Mouse (Mus musculus) kidney, adult 18-20 months (tissue): ENCODE data around the gene Trim67.
"Not testable (repeated sequence)": the region's sequence is repeated elsewhere in the genome, so short reads cannot be mapped to it uniquely, and the experiment has no call there.

Experiments used
- DNase-seq: peaks from one replicate; pipeline ENCODE4 v3.0.0; 2021

Trim67 gene

GRCm38 (mm10) chr8:124836273-124836672 is 43.4 kb downstream of the Trim67 start:
- no peak for DNase-seq

- no peak for DNase-seq
Observed at GRCm38 (mm10) chr8:124836907-124837306, 44.0 kb downstream of the Trim67 start.

GRCm38 (mm10) chr8:124837956-124838355 is 45.1 kb downstream of the Trim67 start:
- no peak for DNase-seq

- DNase-seq, result no peak
Observed at GRCm38 (mm10) chr8:124839371-124839770, 46.5 kb downstream of the Trim67 start.

GRCm38 (mm10) chr8:124840900-124841299 is 48.0 kb downstream of the Trim67 start:
- no peak for DNase-seq

GRCm38 (mm10) chr8:124841775-124842174 is 48.9 kb downstream of the Trim67 start:
- DNase-seq, result no peak

- DNase-seq, result not testable (repeated sequence)
Observed at GRCm38 (mm10) chr8:124842929-124843328, 50.0 kb downstream of the Trim67 start.

GRCm38 (mm10) chr8:124845131-124845530 is 52.2 kb downstream of the Trim67 start:
- DNase-seq, result no peak

GRCm38 (mm10) chr8:124845573-124845972 is 52.7 kb downstream of the Trim67 start:
- no peak for DNase-seq

- no peak for DNase-seq
Observed at GRCm38 (mm10) chr8:124853511-124853910, 60.6 kb downstream of the Trim67 start.

- DNase-seq, result peak; percentile 39
Observed at GRCm38 (mm10) chr8:124859466-124859865, 66.6 kb downstream of the Trim67 start.

- no peak for DNase-seq
Observed at GRCm38 (mm10) chr8:124860188-124860587, 67.3 kb downstream of the Trim67 start.

- peak; percentile 96 for DNase-seq
Observed at GRCm38 (mm10) chr8:124862321-124863162, 69.7 kb downstream of the Trim67 start, which contains the start of the genes Gnpat and 2810004N23Rik. TSS of gene Gnpat (plus strand) at chr8:124863033. TSS of gene 2810004N23Rik (minus strand) at chr8:124863120.

- DNase-seq, result no peak
Observed at GRCm38 (mm10) chr8:124863163-124863677, 70.3 kb downstream of the Trim67 start.

- no peak for DNase-seq
Observed at GRCm38 (mm10) chr8:124863729-124864128, 70.8 kb downstream of the Trim67 start.

- no peak for DNase-seq
Observed at GRCm38 (mm10) chr8:124866669-124867068, 73.8 kb downstream of the Trim67 start.

GRCm38 (mm10) chr8:124867126-124867525 is 74.2 kb downstream of the Trim67 start:
- no peak for DNase-seq

- no peak for DNase-seq
Observed at GRCm38 (mm10) chr8:124869708-124870107, 76.8 kb downstream of the Trim67 start.

- DNase-seq, result no peak
Observed at GRCm38 (mm10) chr8:124871474-124871873, 78.6 kb downstream of the Trim67 start.

GRCm38 (mm10) chr8:124872081-124872480 is 79.2 kb downstream of the Trim67 start:
- DNase-seq, result no peak

GRCm38 (mm10) chr8:124872690-124873089 is 79.8 kb downstream of the Trim67 start:
- no peak for DNase-seq

- DNase-seq, result no peak
Observed at GRCm38 (mm10) chr8:124878141-124878540, 85.2 kb downstream of the Trim67 start.

GRCm38 (mm10) chr8:124878946-124879526 is 86.1 kb downstream of the Trim67 start:
- no peak for DNase-seq
